Mouse (Mus musculus): ENCODE measurements around the gene Ints14.

Gene Ints14

DNA sequence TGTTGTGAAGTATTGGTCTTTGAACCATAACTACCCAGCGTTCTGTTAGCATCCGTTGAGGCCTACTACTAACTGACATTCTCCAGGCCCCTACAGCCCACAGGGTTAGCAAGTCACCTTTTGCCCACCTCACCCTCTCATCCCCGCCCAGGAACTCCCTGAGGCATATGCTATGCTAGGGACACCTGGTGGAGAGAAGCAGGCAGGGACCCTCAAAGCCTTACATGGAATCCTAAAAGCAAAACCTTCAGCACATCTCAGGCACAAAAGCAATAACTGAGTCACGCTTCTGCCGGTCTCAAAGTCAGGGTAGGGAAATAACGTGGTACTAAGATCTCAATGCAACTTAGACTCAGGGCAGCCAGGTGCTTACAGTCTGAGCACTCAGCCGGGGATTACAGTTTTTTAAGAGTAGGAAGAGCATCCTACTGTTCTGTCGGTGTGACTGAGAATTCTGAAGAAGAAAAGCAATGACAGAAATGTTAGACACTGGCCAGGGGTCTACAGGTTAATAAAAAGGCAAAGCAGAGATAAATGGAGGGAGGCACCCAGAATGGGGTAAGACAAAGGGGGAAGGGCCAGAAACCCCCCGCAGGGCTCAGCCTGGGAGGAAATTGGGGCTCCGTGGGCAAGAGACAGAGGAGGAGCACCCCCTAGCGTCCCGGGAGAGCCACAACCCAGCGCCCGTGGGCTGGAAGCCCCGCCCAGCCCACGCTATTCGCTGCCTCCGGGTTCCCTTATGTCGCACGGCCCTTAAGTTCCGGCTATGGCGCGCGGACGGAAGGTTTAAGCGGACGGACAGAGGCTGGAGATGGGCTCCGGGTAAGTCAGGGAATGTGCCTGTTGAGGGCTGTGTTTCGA lies at the start of gene Ints14:
TSS of gene Ints14 (plus strand) at position 789 of the 861 bp plus-strand sequence.
- DNase-seq, result peak; percentile 98

- DNase-seq, result no peak
These were observed 47.3 kb upstream of the Ints14 start for GRCm38 (mm10) chr9:64913406-64913805.

- DNase-seq, result no peak
These were observed 46.7 kb upstream of the Ints14 start for GRCm38 (mm10) chr9:64913973-64914372.

GRCm38 (mm10) chr9:64914629-64915028 lies 46.1 kb upstream of the Ints14 start:
- DNase-seq, result no peak

GRCm38 (mm10) chr9:64918560-64918959 lies 42.1 kb upstream of the Ints14 start:
- DNase-seq, result peak; percentile 22

DNA sequence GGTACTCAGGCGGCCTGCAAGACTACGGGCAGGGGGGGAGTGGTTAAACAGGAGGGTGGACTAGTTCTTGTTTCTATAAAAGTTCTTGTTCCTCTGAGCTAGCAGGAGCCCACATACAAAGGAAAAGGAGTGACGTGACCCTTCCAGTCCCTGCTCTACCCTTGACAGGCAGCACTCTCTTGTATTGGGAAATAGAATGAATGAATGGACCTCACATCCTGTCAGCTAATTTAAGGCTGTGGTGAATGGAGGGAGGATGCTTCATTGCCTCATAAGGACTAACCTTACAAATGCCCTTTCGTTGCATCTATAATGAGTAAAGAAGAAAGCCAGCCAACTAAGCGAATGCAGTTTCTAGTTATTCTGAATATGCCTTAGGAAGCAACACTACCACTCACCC lies 34.9 kb upstream of the Ints14 start:
- no peak for DNase-seq

DNA sequence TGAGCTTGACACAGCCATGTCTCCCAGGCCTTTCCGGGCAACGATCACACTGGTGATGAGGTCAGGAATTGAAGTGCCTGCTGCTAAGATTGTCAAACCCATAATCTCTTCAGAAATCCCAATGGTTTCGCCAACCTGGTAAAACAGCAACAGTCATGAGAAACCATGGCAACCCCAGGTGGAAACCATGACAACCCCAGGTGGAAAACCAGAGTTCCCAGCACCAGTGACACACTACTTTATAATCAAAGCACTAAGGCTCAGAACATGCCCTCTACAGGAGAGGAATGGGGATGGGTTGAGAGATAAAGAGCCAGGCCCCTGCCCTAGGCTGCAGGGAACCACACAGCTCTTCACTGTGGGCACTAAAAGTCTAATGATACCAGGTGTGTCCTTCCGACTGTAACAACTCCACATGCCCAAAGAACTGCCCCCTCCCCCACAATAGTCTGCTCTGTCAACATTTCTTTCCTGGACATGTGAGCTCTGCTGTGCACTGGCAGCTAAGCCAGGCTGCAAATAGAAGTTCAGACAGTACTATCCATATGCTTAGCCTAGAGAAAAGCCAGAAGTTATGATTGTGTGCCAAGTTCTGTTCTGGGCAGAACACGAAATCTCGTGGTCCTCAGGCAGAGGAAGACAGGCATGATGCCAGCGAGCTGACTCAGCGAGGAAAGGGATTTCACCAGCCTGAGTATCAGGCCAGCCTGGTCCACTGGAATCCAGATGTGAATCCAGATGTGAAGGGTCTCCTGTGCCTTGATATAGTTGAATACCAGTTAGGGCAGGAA lies 34.3 kb upstream of the Ints14 start:
- peak; percentile 51 for DNase-seq

- DNase-seq, result no peak
These were observed 30.4 kb upstream of the Ints14 start for GRCm38 (mm10) chr9:64930256-64930655.

GRCm38 (mm10) chr9:64931751-64932610 lies 28.7 kb upstream of the Ints14 start:
- no peak for DNase-seq

DNA sequence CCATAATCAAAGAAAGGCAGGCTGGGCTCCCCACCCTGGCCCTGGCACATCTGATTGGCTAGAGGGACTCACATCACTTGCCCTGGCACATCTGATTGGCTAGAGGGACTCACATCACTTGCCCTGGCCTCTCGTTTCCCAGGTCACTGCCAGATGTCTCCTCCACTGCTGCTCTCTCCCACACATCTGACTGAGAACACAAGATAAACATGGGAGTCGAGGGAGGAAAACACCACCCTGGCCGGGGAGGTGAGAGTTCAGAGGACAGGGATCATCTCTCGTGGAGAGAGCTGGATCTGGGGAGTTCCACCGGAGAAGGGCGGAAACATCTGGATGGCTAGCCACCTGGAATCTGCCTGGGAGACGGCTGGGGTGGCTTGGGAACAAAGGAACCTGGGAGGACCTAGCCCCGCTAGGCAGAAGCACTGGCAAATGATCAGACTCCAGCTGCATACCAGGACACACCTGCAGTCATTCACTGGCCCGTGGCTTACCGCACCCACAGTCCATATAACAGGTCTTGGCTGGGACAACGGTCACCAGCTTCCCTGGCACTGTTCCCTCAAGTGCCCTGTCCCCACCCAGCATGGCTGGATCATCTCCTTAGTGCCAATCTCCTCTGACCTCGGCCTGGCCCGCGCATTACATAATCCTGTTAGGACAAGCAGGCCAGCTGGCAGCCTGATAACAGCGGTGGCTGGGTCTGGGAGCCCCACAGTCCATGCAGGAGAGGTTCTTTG lies 26.5 kb upstream of the Ints14 start:
- peak; percentile 62 for DNase-seq

GRCm38 (mm10) chr9:64936508-64936907 lies 24.2 kb upstream of the Ints14 start:
- peak; percentile 83 for DNase-seq

DNA sequence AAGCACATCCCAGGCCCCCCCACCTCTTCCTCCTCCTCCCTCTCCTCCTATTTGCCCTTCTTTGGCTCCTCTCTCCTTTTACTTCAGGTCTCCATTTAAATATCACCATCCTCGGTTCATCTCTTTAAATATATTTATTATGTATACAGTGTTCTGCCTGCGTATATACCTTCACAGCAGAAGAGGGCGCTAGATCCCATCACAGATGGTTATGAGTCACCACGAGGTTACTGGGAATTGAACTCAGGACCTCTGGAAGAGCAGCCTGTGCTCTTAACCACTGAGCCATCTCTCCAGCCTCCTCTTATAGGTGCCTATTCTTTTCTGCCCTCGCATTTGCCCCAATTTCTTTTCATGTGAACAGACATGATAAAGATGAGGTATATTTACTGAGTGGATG lies 23.2 kb upstream of the Ints14 start:
- no peak for DNase-seq

- no peak for DNase-seq
These were observed 22.2 kb upstream of the Ints14 start for GRCm38 (mm10) chr9:64938535-64938934.

DNA sequence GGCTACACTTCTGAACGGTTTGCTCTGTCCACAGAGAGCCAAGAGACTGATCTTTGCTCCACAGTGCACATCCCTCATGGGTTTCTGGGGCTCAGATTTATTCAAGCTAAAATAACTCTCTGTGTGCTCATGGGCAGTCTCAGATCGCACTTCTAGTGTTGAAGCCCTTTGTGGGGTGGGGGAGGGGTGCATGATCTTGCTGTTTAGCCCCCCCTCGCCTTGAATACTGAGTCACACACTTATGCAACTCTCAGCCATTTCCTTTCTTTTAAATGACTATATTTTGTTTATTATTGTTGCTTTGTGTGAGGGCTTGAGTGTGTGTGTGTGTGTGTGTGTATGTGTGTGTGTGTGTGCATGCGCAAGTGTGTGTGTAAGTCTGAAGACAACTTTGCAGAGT lies 21.4 kb upstream of the Ints14 start:
- peak; percentile 35 for DNase-seq

GRCm38 (mm10) chr9:64939790-64940189 lies 20.9 kb upstream of the Ints14 start:
- DNase-seq, result no peak

DNA sequence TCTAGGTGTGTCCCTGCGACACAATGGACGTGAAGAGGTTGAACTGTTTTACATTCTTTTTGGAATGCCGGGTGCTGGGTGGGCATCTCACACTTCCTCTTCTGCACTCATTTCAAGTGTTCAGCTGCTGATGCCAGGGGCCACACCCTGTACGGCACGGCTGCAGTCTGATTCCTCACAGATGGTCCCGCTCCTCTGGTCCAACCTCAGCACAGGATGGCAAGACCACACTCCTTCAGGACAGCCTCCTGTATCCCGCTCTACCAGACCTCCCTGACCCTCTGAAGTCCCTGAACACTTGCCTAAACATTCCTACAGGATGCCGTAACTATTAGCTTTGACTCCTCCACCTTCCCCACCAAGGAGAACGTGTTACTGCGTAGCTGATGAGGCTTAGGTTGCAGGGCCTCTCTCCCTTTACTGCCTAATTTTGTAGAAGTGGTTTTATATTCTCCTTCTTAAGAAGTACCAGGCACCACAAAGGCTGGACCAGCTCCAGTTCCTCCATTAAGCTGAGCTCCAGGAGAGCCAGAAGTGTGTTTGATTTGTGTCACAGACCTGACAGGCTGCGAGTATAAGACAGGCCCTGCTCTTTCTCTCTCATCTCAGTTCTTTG lies 19.9 kb upstream of the Ints14 start:
- DNase-seq, result no peak

- no peak for DNase-seq
These were observed 19.1 kb upstream of the Ints14 start for GRCm38 (mm10) chr9:64941650-64942049.

GRCm38 (mm10) chr9:64943997-64944396 lies 16.7 kb upstream of the Ints14 start:
- DNase-seq, result no peak

GRCm38 (mm10) chr9:64947483-64948095 lies 13.1 kb upstream of the Ints14 start:
- DNase-seq, result no peak

DNA sequence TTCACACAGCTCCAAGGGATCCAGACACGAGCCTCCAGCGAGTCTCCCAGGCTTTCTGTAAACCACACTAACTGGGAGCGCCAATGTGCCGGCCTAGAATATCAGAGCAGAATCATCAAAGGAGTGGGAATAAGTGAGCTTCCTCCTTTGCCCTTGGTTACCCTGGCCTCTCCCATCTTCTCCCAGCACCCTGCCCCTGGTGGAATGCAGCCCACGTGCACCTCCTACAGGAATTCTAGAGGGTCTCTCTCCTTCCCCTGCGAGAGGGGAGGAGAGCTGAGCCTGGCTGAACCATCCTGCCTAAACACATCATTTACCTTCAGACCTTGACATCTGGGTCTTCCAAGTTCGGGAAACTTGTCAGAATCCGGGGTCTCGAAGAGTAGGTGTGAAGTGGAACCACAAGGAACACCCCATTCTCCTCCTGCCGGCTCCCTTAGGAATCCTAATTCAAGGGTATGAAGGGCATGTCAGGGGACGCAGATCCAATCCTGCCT lies 9.5 kb upstream of the Ints14 start, which contains the start of gene Slc24a1:
TSS of gene Slc24a1 (minus strand) at position 447 of the 497 bp plus-strand sequence.
- no peak for DNase-seq

GRCm38 (mm10) chr9:64952055-64952454 lies 8.7 kb upstream of the Ints14 start:
- DNase-seq, result peak; percentile 36
